Mouse (Mus musculus) gastrocnemius, adult 8-10 months (tissue): ENCODE data around the gene Ralgds. TPM values are rescaled to one million over a fixed set of nuclear protein-coding genes. Genes with fewer than 3 reads are reported as not detected.
A peak's percentile ranks its signal among the peaks of the same experiment; 100 is the strongest.

Experiments used
- DNase-seq, 2 experiments: peaks; one replicate each; pipeline ENCODE4 v3.0.0; 2022; ENCODE audit warnings: low spot score in 2 of 2
- total RNA-seq, 4 experiments: library from RNA; stranded (reverse); gene quantifications; 2 replicates each; pipeline ENCODE4 v1.2.4; 2022

Gene Ralgds
- total RNA-seq, 4 experiments from 2014 or later: 8.1 to 11.1 (median 9.4) TPM

DNA sequence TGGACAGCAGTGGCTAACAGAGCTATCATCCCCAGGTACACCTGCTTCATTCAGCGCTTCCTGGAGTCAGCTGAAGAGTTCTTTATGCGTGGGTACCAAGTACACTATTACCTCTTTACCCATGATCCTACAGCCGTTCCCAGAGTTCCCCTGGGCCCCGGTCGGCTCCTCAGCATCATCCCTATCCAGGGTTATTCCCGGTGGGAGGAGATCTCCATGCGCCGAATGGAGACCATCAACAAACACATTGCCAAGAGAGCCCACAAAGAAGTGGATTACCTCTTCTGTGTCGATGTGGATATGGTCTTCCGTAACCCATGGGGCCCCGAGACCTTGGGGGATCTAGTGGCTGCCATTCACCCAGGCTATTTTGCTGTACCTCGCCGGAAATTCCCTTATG, 8.2 kb upstream of the Ralgds start:
- no peak for DNase-seq

DNA sequence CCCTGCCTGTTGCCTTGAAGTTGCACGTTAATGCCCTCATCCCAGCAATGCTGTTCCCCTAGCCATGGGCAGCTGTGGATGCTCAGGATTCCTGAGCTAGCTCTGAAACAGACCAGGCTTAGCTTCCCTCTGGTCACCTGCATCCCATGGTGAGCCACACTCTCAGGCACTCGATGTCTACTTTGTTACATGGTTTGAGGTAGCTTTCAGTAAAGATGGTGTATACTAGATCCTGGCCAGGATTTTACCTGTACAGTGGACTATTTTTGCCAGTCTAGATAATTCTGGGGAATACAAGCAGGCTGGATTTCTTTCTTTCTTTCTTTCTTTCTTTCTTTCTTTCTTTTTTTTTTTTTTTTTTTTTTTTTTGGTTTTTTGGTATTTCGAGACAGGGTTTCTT, 7.1 kb upstream of the Ralgds start, which contains the start of gene Gm10134:
Gm10134 (plus strand) TSS at position 301 of the 400 bp plus-strand sequence.
- no peak for DNase-seq

GRCm38 (mm10) chr2:28506291-28506690, 6.6 kb upstream of the Ralgds start:
- peak in 1 of 2 experiments; percentile 0 for DNase-seq

DNA sequence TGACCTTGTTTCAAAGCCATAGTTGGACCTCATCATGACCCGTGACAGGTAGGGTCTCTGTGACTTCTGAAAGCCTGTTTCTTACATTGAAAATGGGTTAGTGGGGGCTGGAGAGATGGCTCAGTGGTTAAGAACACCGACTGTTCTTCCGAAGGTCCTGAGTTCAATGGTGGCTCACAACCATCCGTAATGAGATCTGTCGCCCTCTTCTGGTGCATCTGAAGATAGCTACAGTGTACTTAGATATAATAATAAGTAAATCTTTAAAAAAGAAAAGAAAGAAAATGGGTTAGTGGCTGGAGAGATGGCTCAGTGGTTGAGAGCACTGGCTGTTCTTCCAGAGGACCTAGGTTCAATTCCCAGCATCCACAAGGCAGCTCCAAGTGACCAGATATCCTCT, 1.3 kb upstream of the Ralgds start:
- peak in 1 of 2 experiments; percentile 2 for DNase-seq

DNA sequence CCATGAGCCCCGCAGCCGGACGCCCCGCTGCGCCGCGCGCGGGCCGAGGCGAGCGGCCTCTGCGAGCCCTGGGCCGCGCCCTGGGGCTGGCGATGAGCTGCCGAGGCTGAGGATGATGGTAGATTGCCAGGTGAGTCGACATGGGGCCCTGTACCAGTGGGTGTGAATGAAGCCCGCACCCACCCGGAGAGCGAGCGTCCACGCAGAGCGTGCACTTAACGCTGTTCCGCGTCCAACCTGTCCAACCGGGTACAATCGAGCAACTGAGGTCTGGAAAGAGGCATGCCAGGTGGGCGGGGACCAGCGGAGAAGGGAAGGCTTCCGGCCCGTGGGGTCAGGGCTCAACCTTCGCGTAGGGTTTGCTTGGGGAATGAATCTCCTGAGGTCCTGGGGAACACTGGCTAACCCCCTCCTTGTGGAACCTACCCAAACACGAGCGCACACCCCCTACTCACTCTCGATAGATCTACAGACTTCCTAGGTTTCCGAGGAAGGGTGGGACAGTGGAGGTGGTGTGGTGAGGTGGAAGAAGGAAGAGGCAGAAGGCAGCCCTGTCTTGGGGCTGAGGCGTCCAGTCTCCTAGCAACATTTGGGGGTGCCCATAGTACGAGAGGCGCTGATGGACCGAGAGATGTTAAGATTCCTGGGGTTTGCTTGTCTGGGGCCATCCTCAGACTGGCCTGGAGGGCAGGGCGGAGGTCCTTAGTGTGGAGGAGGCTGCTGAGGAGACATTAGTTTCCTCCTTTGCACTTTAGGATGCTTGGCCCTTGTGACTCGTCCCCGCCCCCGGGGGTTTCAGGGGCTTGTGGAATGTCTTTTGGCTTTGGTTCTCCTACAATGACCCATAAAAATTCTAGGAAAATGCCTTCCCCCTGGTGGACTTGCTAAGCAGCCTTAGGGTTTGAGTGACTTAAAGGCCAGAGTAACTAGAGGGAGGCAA, 776 bp downstream of the Ralgds start:
- peak in 1 of 2 experiments; percentile 9 for DNase-seq

DNA sequence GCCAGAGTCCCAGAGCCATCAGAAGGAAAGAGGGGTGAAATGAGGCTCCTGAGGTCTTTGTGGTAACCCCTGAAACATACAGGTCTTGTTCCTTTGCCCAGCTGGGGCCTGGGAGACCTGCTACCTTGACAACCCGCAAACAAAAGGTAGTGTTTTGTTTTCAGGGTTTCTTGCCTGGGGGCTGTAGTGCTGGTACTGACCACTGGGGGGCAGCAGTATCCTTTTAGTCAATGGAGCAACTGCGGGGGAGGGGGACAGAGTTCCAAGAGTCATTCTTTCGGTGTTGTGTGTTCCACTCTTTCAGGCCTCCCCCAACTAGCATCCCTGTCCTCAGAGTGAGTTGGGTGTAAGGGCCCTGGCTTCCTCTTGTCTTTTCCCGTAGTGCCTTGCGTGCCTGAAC, 1.6 kb downstream of the Ralgds start:
- peak in 1 of 2 experiments; percentile 69 for DNase-seq

DNA sequence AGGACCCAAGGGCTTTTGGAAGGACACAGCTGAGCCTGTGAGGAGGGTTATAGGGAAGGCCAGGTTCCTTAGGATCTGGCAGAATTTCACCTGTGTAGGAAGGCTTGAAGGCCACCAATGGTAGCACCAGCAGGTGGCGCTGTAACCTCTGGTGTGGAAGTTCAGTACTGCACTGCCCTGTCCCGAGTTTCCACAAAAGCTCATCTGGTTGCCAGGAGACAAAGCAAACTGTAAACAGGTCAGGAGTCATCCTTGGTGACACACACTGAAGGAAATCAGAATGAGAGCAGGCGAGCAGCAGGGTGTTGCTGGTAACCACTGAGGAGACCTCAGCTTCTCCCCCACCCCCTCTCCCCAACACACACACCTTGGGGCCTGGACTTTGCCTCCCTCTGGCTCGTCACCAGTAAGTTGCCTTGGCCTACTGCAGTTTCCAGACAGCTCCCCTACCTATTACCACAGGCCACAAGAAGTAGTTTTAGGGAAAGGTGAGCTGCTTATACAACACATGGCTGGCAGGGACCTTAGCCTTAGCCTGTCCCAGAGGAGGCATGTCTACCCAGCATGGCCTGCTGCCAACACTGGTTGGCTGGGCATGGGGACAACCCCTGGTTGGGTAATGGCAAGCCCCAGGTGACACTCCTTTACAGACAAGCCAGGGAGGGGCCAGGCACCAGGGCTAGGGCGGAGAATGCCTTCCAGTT, 4.4 kb downstream of the Ralgds start:
- DNase-seq: peak; percentile 76 to 82

DNA sequence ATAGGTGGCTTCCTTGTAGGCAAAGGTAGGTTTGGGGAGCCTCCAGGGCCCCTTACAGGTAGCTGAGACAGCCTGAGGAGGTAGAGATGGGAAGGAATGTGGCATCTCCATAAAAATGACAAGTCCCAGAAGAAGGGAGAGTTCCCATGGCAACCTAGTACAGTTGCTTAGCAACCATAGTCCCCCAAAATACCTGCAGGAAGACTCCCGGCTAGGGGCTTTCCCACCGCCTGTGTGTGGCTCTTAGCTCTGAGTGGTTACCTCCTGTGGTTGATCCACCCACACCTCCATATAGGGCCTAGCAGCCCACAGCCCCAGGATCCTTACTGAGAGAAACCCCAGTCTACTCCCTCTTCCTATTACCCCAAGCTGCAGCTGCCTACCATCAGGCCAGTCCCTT, 5.3 kb downstream of the Ralgds start:
- DNase-seq: no peak

GRCm38 (mm10) chr2:28520581-28520980, 7.7 kb downstream of the Ralgds start:
- no peak for DNase-seq

DNA sequence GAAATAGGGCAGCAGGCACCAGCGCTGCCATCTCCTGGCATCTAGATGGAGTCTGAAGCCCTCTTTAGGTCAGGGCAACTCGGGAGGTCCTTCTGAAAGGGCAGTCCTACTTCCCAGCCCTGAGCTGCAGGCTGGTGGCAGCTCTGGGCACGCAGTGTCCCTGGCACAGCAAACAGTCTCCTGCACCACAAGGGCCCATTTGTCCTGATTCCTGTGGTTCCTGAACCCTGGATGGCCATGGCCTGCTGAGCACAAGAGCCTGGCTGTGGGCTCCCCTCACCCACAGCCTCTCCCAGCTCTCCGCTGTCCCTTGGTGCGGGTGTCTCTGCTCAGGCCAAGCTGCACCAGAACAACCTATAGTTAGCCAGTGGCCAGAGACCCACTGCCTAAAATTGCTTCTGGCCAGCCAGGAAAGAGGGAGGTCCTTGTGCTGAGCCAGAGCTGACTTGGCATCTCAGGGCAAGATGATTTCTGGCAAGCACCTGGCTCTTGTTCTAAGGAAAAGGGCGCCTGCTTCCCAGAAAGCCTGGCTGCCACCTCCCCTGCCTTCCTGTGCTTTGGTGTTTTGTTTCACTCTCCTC, 8.7 kb downstream of the Ralgds start:
- no peak for DNase-seq

DNA sequence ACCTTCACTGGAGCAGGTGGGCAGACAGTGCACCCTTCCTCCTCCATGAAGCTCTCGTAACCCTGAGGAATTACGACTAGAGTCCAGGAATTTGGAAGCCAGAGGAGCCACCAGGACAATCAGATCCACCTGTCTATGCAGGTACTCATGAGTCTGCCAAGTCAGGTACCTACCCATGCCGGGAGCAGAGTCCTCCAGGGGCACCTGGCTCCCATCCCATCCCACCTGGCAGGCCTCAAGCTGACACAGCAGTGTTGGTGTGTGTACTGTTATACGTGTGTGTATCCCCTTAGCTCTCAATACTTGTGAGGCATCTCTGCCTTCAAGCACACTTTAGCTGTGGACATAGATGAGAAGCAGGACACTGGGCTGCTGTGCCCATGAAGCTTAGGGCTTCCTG, 9.2 kb downstream of the Ralgds start:
- DNase-seq: no peak

DNA sequence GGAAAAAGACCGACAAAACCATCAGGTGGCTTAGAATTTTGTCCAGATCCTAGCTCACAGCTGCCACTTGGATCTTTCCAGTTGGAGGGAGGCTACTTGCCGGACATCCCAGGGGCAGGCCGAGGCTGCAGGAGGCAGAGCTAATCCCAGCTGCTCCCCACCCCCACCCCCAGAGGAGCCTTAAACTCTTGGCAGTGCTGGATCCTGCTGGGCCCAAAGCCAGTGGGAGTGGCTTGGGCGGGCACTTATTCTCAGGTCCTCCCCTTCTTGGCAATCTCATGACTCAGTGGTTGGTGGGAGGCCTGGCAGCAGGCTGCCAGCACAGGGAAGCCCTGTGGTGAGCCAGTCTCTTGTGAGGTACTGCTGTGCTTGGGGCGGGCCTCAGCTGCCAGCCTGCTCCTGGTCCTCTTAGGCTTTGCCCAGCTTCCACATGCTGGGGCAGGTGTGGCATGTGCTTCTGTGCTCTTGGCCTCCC, 10.8 kb downstream of the Ralgds start:
- DNase-seq: peak; percentile 78 to 83

DNA sequence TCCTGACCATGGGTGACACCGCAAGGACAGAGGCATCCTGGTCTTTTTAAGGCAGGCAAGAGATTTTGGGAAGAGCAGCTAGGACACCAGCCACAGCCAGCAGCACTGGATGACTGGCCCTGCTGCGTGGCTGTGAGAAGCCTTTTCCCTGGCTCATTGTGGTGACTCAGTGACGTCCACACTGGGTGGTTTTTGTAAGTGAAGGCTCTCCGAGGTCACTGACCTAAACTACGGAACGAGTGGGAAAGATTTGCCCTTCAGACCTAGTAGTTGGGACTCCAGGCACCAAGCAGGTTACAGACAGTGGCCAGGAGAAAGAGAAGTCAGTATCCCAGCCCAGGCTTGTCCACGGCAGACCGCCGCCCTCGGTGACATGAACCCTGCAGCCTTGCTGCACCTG, 11.5 kb downstream of the Ralgds start:
- DNase-seq: no peak

DNA sequence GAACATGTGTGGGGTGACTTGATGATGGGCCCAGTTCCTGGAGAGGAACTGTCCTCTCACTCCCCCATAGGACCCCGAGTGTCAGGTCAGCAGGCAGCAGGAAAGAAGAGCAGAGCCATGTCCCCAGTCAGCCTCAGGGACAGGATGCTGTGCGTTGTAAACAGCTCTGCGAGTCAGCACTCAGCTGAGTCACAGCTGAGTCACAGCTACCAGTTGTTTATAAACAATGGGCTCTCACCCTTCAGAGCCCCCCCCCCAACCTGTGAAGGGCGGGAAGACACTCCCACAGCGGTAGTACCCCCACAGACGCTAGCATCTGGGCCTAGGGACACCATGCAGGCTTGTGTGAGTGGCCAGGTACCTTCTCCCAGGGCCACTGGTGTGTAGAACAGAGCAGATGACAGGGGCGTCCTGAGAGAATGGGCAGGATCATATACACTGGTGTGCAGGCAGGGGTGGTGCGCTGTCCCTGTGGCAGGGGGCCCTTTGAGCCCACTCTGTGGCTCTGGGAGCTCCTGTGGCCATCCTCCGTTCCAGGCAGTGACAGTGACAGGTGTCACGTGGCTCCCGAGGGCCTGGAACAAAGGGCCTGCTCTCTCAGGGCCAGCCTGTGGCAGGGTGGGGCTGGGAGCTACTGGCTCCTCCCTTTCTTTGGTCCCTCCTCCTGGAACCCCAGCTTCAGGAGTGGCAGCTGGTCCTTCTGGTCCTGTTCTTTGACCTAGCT, 12.5 kb downstream of the Ralgds start:
- peak; percentile 64 to 70 for DNase-seq

- no peak for DNase-seq
These were observed 13.3 kb downstream of the Ralgds start for GRCm38 (mm10) chr2:28525943-28526876.

DNA sequence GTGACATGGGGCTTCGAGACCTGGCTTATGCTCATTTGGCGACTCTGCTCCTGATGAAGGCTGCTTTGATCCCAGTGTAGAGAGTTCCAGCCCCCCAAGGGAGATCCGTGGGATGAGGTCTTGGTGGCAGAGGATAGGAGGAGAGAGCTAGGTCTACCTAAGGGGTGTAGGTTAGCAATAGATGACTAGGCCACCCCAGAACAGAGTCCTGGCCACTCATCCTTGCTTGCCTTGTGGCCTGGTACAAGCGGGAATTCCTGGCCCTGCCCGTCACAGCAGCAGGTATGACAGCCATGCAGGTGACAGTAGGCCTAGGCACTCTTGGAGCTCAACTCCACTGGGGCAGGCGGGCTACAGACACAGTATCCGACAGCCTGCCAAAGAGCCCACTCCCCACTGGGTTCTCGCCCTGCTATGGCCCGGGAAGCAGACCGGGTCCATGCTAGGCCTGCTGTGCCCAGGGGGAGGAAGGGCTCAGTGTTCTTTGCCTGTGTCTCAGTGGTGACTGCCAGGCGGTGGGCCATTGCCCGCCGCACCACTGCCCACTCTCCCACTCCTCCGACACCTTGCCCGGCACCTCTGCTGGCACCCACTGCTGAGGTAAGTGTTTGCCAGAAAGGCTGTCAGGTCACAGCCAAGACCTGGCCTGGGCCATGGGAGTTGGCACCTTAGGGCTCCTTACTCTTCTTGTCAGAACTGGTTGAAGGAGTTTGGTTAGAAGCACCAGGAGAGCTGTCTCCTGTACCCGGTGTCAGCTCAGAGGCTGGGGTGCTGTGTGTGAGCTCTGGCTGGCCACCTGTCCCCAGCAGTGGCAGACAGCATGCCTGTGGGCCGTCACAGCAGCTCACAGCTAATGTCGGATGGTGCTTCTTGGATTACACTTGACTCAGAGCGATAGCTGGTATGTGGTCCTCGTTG, 14.8 kb downstream of the Ralgds start:
- DNase-seq: no peak

- DNase-seq: no peak
These were observed 15.4 kb downstream of the Ralgds start for GRCm38 (mm10) chr2:28528354-28528730.

- no peak for DNase-seq
These were observed 16.9 kb downstream of the Ralgds start for GRCm38 (mm10) chr2:28529856-28530255.

GRCm38 (mm10) chr2:28530311-28530710, 17.4 kb downstream of the Ralgds start:
- DNase-seq: no peak
